Mouse (Mus musculus) neutrophil, adult 5-6 weeks (primary cell): ENCODE results near the gene Wnt7b. TPM values are rescaled to one million over a fixed set of nuclear protein-coding genes. Genes with fewer than 3 reads are reported as not detected.

Experiments used
- ATAC-seq: fragments of 151-379, 151-347 bp; 2 replicates; pipeline ENCODE4 v1.8.0; 2017; ENCODE audit warnings: mild to moderate bottlenecking, moderate TSS enrichment; ENCODE audit not compliant: insufficient number of reproducible peaks, poor library complexity, low FRiP score, severe bottlenecking; ENCODE audit errors: extremely low read depth
- total RNA-seq: library from RNA; stranded (forward); fragments of 200-1000 nt; gene quantifications from 2 replicates; pipeline ENCODE4 v1.2.3, GENCODE M21; 2017

Gene Wnt7b
- not detected in 2 replicates for total RNA-seq

GRCm38 (mm10) chr15:85582356-85582910 is at the start of gene Wnt7b:
Wnt7b (minus strand) TSS chr15:85582473.
- no peak for ATAC-seq

- ATAC-seq: no peak
These were observed 49.3 kb upstream of the Wnt7b start for GRCm38 (mm10) chr15:85631591-85631990.

- ATAC-seq: no peak
These were observed 47.8 kb upstream of the Wnt7b start for GRCm38 (mm10) chr15:85629924-85630545.

GRCm38 (mm10) chr15:85625666-85626279 is 43.5 kb upstream of the Wnt7b start:
- no peak for ATAC-seq

GRCm38 (mm10) chr15:85622213-85622612 is 39.9 kb upstream of the Wnt7b start:
- ATAC-seq: no peak

- no peak for ATAC-seq
These were observed 33.3 kb upstream of the Wnt7b start for GRCm38 (mm10) chr15:85615537-85616100.

GRCm38 (mm10) chr15:85615075-85615474 is 32.8 kb upstream of the Wnt7b start:
- ATAC-seq: no peak

- ATAC-seq: no peak
These were observed 31.3 kb upstream of the Wnt7b start for GRCm38 (mm10) chr15:85613358-85614266.

- no peak for ATAC-seq
These were observed 30.5 kb upstream of the Wnt7b start for GRCm38 (mm10) chr15:85612660-85613357.

GRCm38 (mm10) chr15:85611701-85612520 is 29.6 kb upstream of the Wnt7b start:
- no peak for ATAC-seq

GRCm38 (mm10) chr15:85610618-85611218 is 28.4 kb upstream of the Wnt7b start:
- ATAC-seq: peak; percentile 61; the same call in 1 of the 2 replicates

GRCm38 (mm10) chr15:85610120-85610519 is 27.8 kb upstream of the Wnt7b start:
- ATAC-seq: no peak

- no peak for ATAC-seq
These were observed 27.2 kb upstream of the Wnt7b start for GRCm38 (mm10) chr15:85609266-85610004.

- no peak for ATAC-seq
These were observed 23.8 kb upstream of the Wnt7b start for GRCm38 (mm10) chr15:85605962-85606610.

GRCm38 (mm10) chr15:85604938-85605337 is 22.7 kb upstream of the Wnt7b start:
- no peak for ATAC-seq

- no peak for ATAC-seq
These were observed 22.2 kb upstream of the Wnt7b start for GRCm38 (mm10) chr15:85604507-85604906.
